Mouse (Mus musculus) embryonic fibroblast, embryonic 13.5 days (primary cell): Measurements from ENCODE around the gene Parvb. TPM values are rescaled to one million over a fixed set of nuclear protein-coding genes. Genes with fewer than 3 reads are reported as not detected.

Experiments used
- H3K27ac ChIP-seq: 2 replicates; pipeline ENCODE4 v1.5.1; 2012; ENCODE audit warnings: low read length, control low read depth, inconsistent platforms; ENCODE audit not compliant: insufficient read depth
- H3K4me1 ChIP-seq: 2 replicates; pipeline ENCODE4 v1.6.1; 2011; ENCODE audit warnings: low read length; ENCODE audit not compliant: control insufficient read depth, insufficient read depth
- H3K4me3 ChIP-seq: 2 replicates; pipeline ENCODE4 v1.5.1; 2011; ENCODE audit warnings: mild to moderate bottlenecking, control low read depth, low read length; ENCODE audit not compliant: insufficient read depth
- CTCF ChIP-seq: IDR thresholded peaks from 2 replicates; pipeline ENCODE4 v1.5.1; 2011; ENCODE audit warnings: mild to moderate bottlenecking, control low read depth, low read length, moderate library complexity, borderline replicate concordance; ENCODE audit not compliant: insufficient read depth
- POLR2A ChIP-seq: IDR thresholded peaks from 2 replicates; pipeline ENCODE4 v1.6.1; 2011; ENCODE audit warnings: low read depth, mild to moderate bottlenecking, control low read depth, low read length, moderate library complexity
- polyA plus RNA-seq: library from polyadenylated mRNA; stranded (reverse); fragments of >200 nt; gene quantifications from 2 replicates; pipeline ENCODE4 v1.2.4, GENCODE M21; 2011; ENCODE audit warnings: low read depth; ENCODE audit not compliant: missing spikeins, insufficient read length

The Parvb gene
- polyA plus RNA-seq, 1 experiment: 4.2 TPM

DNA sequence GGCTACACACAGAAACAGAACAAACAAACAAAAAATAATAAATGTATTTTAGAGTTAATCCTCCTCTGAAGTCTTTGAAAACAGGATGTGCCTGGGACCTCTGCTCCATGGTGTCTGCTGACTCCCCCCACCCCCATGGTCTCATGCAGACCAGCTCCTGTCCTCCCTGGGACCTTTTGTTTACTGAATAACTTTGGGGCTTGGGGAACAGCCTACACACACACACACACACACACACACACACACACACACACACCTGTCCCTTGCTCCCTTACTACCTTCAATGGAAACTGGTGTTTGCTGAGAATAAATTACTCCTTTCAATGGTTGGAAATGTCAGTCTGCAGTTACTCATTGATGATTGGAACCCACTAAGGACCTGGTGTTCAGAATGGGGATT is 15.8 kb upstream of the Parvb start:
- no peak for TF ChIP-seq CTCF
- TF ChIP-seq POLR2A: no peak
- peaks cover 5% of the 10 kb centered on the region for H3K4me1 ChIP-seq
- H3K4me3 ChIP-seq: no peak overlapping the region
- no peak overlapping the region for H3K27ac ChIP-seq

DNA sequence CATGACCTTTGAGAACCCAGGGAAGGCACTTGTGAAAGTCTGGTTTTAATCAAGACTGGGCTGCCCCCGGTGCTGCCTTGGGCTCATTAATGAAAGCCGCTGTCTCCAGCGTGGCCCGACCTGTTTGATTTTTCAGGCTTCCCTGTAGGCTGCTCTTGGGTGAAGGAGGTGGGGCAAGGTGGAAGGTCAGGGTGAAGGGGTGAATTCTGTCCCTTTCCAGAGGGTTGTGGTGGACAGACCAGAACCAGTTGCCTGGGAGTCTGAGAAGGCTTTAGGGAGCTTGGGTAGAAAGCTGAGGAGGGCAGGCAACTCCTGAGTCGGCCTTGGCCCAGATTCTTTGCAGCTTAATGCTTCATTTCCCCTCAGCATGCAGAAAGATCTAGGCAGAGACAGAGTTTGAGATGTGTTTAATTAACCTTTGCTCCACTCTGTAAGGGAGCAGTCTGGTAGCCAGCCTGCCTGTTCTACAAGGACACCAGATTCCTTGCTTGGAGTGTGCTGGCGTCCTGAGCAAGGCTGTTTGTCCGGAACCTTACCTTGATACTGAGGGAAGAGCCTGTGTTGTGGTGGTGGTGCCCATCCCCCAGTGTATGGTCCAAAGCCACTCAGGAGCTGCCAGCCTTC is 15.3 kb upstream of the Parvb start:
- no peak for TF ChIP-seq CTCF
- TF ChIP-seq POLR2A: no peak
- H3K4me1 ChIP-seq: peaks cover 5% of the 10 kb centered on the region
- H3K27ac ChIP-seq: no peak overlapping the region
- no peak overlapping the region for H3K4me3 ChIP-seq

DNA sequence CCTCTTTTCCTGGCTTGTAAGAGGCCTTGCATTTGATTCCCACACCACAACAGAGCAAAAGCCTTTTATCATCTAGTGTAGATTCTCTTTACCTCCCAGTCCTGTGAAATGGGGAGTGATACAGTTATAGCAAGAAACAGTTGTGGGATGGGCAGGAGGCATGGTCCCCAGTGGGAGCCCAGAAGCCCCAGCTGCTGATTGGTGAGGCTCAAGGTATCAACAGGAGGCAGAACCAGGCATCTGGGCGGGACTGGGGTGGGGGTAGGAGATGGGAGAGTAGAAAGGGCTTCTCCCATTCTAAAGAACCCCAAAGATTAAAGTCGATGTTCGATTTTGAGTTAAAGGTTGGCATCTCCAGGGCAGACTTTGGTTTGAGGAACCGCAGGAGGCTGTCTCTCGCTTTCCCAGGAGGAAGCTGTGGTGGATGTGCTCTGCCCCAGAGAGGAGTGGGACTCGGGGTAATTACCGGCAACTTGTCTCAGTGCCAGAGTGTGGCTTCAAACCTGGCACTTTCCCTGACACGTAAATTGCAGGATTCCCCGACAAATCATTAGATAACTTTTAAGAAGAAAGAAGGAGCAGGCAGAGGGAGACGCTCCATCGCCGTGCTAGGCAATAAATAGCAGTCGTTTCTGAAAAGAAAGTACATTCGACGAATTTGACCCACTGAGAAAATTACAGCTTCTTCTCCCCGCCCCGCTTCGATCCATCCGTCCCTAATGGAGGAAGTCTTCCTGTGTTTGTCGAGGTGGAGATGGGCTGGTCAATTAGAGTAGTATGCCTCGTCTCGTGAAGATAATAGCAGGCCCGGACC is 13.7 kb upstream of the Parvb start:
- peaks cover 6% of the 10 kb centered on the region; the same call in 1 of the 2 replicates for H3K4me1 ChIP-seq
- no peak overlapping the region for H3K4me3 ChIP-seq
- TF ChIP-seq CTCF (no peak), POLR2A (no peak)
- no peak overlapping the region for H3K27ac ChIP-seq

DNA sequence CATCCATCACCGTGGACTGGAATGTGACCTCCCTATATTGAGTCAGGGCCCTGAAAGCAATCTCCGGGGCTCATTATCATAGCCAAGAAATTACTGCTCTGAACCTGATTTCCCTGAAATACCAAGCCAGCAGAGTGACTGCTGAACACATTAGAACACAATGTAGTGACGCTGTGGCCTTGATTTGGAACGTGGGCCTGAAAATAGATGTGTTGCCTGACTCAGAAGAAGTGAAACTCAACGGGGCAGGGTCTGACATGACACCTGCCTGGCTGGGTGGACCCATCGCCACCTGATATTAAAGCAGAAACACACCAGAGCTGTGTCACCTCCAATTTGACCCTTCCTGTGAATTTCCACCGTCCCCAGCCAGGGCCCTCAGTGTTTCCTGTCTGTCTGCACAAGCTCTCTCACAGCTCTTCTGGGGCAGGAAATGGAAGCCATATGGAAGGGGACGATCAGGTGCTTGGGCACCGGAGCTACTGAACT is 13.0 kb upstream of the Parvb start:
- Histone ChIP-seq H3K4me1 (peaks cover 6% of the 10 kb centered on the region; the same call in 1 of the 2 replicates), H3K27ac (no peak overlapping the region), H3K4me3 (no peak overlapping the region)
- no peak for TF ChIP-seq POLR2A
- no peak for TF ChIP-seq CTCF

DNA sequence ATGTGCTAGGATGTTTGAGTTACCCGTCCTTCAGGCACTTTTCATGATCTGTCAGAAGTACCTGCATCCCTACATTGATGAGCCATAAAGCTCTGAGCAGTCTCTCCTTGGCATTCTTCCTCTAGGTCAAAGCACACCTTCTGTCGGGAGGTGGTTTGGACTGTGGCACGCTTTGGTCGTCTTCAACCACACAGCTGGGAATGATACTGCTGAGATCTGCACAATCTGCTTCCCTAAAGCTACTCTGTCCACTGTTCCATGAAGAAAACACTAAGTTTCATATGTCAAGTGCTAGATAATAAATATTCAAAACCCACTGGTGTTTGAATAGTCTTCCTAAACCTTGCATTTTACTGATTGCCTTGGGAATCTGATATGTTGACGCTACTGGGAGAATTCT is 10.3 kb upstream of the Parvb start:
- H3K4me3 ChIP-seq: no peak overlapping the region
- TF ChIP-seq CTCF: no peak
- no peak for TF ChIP-seq POLR2A

DNA sequence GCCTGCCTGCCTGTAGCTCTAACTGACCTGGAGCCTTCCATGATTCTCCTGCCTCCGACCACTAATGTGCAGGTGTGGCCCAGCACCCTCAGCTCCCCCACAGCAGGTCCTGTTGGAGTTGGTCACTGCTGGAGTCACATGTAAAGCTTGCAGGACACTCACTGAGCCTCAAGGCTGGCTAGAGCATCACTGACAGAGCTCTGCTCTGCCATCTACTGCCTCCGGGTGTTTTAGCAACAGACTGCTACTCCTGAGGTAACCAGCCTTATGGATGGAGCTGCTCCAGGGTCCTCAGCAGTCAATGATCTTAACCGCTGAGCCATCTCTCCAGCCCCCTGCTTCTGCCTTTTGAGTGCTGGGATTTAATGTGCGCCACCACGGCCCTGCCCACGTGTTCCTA is 8.4 kb upstream of the Parvb start:
- H3K4me3 ChIP-seq: no peak overlapping the region
- no peak for TF ChIP-seq POLR2A
- no peak for TF ChIP-seq CTCF
- no peak overlapping the region for H3K27ac ChIP-seq
- peaks cover 6% of the 10 kb centered on the region; the same call in 1 of the 2 replicates for H3K4me1 ChIP-seq

More for the DNA sequence above, 10.3 kb upstream of the Parvb start:
- Histone ChIP-seq H3K27ac (no peak overlapping the region), H3K4me1 (peaks cover 6% of the 10 kb centered on the region; the same call in 1 of the 2 replicates)

DNA sequence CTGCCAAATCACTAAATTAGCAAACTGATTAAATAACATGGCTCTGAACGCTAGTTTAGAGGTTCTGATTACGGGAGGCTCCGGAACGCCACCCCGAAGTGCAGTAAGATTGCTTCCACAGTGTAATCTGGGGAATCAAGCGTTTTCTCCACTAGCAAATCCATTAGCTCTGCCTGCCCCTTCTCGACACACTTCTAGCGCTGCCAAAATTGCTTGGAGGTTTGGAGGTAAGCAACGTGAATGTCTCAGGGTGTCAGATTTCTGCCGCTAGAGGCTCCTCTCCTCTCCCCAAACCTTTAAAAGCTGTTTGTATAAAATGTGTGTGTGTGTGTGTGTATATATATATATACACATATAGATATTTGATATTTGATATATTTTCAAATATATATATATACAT is 7.1 kb upstream of the Parvb start:
- TF ChIP-seq CTCF: no peak
- no peak for TF ChIP-seq POLR2A
- H3K4me1 ChIP-seq: peaks cover 2% of the 10 kb centered on the region; the same call in 1 of the 2 replicates
- no peak overlapping the region for H3K27ac ChIP-seq

DNA sequence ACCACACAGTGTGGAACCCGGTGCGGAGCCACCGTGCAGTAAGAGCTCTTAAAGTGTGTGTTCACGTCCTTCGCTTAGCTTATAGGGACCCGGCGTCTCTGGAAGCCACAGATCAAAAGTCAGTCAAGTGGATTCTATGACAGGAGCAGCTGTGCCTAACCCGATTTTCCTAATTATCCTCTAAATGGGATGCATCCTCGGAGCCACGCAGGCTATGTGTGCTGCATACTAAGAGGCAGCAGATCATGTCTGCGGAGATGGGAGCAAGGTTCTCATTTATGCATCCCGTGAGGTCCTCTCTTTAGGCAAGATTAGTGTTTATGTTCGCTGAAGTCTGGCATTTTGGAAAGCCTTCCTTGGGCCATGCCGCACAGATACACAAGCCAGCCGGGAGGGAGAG is 4.9 kb upstream of the Parvb start:
- H3K27ac ChIP-seq: no peak overlapping the region
- no peak for TF ChIP-seq POLR2A
- no peak for TF ChIP-seq CTCF
- H3K4me3 ChIP-seq: no peak overlapping the region
- H3K4me1 ChIP-seq: peaks cover 5% of the 10 kb centered on the region

More for the DNA sequence above, 7.1 kb upstream of the Parvb start:
- H3K4me3 ChIP-seq: no peak overlapping the region

DNA sequence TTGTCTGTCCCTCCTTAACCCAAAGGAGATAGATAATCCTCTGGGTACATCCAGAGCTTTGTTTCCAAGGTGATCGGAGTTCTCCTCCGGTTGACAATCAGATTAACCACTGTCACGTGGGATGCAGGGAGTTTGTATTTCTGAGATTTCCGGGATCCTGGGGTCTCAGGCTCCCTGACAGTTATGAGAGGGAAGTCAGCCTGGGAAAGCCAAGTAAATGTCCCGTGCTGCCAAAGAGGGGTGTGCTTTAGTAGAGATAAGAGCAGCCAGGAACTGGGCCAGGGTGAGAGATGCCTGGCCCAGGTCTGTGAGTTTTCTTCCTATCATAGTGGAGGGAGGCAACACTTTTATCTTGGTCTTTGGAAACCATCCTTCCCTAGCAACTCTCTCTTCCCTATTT is 1.2 kb upstream of the Parvb start:
- Histone ChIP-seq H3K27ac (no peak overlapping the region), H3K4me1 (peaks cover 7% of the 10 kb centered on the region; the same call in 1 of the 2 replicates), H3K4me3 (no peak overlapping the region)
- TF ChIP-seq POLR2A: no peak
- TF ChIP-seq CTCF: no peak
